Mouse (Mus musculus): Measurements from ENCODE around the gene Trabd2b.

Gene Trabd2b

GRCm38 (mm10) chr4:114500317-114500716 lies 93.8 kb downstream of the Trabd2b start:
- no peak for DNase-seq

GRCm38 (mm10) chr4:114501048-114501447 lies 94.5 kb downstream of the Trabd2b start:
- no peak for DNase-seq

GRCm38 (mm10) chr4:114501611-114502010 lies 95.1 kb downstream of the Trabd2b start:
- no peak for DNase-seq

- no peak for DNase-seq
These were observed 97.9 kb downstream of the Trabd2b start for GRCm38 (mm10) chr4:114504227-114505041.

GRCm38 (mm10) chr4:114509601-114510000 lies 103.1 kb downstream of the Trabd2b start:
- DNase-seq: no peak

GRCm38 (mm10) chr4:114511649-114512048 lies 105.1 kb downstream of the Trabd2b start:
- DNase-seq: no peak

DNA sequence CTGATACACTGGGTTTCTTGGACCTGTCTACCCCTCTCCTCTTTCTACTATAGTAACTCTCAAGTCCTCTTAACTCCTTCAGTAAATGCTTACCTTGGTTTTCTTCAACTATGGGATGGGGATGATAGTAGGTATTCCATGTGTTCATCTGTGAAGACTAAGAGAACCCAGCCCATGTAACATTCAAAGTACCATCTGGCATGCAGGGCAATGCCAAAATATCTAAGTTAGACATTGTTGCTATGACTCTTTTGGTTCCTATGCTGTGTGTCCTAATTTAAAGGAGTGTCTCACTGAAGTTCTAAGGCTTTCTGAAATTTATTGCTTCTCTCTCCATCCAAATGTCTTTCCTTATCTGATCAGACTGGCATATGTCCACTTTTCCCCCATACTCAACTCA lies 106.6 kb downstream of the Trabd2b start:
- no peak for DNase-seq

- DNase-seq: no peak
These were observed 108.8 kb downstream of the Trabd2b start for GRCm38 (mm10) chr4:114515330-114515771.

DNA sequence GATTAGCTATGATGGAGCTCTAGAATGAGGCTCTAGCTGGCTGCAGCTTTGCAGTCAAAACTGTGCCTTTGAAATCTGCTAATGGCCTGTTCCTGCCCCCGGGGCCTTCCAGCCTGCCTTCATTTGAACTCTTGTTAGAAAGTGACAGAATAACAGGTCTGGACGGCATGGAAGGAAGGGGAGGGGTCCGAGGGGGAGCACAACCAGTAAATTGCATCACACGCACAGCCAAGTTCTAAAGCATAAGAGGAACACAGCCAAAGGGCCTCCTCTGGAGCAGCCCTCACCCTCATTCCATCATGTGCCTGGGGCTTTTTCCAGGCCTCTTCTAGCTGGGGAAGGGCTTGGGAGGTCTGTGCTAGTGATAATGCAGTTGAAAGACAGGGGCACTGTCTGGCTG lies 110.1 kb downstream of the Trabd2b start:
- no peak for DNase-seq

DNA sequence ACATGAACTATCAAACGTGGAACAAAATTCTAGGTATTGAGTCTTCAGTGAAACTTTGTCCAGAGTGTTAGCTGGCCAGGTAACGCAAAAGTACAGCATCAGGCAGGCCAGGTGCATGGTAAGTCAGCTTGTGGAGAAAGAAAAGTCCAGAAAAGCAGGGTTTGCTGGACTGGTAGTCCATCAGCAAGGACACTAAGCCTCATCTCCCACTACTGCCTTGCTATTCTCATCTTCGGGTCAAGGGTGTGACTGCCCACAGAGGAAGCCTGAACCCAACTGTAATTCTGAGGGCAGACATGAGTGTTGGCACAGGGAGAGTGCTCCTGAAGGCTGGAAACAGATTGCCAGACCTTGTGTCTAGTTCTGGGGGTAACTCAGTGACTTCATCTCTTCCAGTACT lies 111.5 kb downstream of the Trabd2b start:
- no peak for DNase-seq

DNA sequence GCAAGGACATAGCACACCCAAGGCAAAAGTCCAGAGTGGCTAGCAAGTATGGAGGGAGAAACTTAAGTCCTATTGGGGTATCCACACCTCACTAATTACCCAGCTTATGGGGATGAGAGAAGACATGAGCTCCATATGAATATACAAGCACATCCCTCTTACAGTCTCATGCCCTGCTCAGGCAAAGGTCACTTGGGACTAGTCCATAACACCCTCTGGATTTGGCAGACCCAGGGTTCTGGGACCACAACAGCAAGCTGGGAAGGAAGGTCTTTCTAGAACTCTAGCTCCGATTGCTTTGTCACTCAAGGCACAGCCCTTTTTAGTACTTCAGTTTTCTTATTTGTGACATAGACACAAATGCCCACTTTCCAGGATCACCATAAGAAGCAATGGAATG lies 112.0 kb downstream of the Trabd2b start:
- DNase-seq: no peak

DNA sequence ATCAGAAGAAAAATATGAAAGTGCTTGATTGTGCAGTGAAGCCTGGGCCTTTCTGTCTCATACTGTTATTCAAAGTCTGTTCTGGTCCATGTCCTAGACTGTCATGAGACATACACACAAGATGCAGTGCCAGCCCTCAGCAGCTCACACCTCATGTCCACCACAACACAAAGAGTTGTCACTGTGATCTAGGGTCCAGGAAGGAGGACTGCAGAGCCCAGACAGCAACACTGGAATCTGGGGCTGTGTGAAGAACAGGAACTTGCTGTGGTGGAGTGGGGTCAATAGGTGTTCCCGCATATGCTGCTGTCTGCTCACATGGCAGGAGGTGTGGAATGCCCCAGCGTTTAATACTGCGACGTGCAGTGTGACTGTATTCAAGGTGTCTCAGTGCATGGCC lies 112.8 kb downstream of the Trabd2b start:
- no peak for DNase-seq

DNA sequence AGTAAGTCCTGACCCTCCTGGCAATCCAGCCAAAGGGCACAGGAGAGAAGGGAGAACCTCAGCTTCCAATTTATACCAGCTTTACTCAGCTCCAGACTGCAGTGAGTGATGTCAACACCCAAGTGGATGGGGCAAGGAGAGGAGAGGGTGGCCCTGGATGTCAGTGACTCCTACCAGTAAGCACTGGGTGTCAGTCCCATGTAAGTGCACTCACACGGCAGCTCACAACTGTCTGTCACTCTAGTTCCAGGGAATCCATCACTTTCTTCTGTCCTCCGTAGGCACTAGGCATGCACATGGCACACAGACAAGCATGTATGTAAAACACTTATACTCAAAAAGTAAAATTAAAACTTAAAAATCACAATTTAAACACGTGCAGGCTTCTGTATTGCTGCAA lies 113.4 kb downstream of the Trabd2b start:
- DNase-seq: no peak

- DNase-seq: no peak
These were observed 117.0 kb downstream of the Trabd2b start for GRCm38 (mm10) chr4:114523335-114524188.

- no peak for DNase-seq
These were observed 125.1 kb downstream of the Trabd2b start for GRCm38 (mm10) chr4:114531591-114531990.

DNA sequence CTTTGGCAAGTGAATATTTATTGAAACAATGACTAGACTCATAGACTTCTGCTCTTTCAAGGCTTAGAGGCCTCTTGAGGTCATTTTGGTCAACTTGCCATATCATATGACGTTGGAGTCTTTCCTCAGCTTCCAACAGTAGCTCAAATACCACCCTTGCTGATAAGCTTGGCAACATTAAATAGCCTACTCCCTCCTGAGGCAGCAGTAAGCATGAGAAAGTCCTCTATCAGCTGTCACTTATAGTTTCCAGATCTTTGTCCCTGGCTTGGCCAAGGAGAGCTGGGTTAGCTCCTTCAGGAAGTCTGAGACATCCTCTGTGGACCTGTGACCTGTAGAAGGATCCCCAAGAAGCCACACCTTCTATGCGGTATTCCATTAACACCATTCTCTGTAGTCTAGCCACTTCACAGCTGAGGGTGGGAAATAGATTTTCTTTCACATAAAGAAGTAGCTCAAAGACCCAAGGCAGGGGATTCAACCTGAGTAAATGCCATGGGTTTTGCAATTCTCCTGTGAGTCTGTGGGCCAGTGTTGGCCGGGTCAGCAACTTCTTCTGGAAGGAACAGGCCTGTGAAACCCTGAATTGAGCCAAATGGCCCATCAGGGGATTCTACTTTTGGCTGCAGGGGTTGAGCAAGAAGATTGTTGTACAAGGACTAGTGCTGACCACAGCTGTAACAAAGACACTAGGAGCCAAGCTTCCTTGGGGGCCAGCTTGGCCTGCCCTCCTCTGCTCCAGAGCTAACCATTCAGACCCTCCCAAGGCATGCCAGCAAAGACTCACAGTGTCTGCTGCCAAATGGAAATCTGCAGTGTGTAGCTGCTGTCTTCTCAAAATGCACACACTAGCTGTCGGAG lies 127.6 kb downstream of the Trabd2b start:
- DNase-seq: no peak

GRCm38 (mm10) chr4:114537376-114537974 lies 131.0 kb downstream of the Trabd2b start:
- no peak for DNase-seq

- no peak for DNase-seq
These were observed 133.5 kb downstream of the Trabd2b start for GRCm38 (mm10) chr4:114540031-114540430.

- DNase-seq: no peak
These were observed 134.7 kb downstream of the Trabd2b start for GRCm38 (mm10) chr4:114541221-114541620.

- no peak for DNase-seq
These were observed 135.6 kb downstream of the Trabd2b start for GRCm38 (mm10) chr4:114542136-114542535.

DNA sequence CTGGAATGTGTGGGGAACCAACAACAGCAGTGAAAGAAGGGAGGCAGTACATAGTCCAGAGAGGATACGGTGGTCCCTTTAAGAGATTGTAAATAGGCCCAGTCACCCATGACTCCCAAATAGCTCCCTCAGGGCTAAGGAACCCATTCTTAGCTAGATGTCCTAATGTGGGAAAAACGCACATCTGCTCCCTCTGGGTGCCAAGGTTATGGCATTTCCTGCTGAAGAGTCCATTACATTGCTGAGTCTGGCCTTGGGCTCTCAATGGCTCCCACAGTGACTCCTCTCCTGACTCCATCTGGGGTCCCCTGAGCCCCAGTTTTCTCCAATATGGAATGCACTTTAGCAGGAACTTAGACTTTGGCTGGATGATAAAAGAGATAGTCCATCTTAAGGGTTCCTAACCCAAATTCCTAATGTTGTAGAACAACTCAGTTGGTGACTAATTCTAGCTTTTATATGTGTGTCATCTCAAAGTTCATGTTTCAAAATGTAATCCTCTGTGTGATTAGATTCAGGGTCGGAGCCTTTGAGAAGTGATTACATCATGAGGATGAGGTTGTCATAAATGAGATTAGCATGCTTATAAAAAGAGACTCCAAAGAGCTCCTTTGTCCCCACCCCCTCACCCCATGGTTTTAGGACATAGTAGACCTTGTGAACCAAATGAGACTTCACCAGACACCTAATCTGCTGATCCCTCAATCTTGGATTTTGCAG lies 139.1 kb downstream of the Trabd2b start:
- no peak for DNase-seq

All from cerebellum, postnatal 36 days (tissue).